Mouse (Mus musculus): ENCODE results near the gene Selplg. TPM values are rescaled to one million over a fixed set of nuclear protein-coding genes. Genes with fewer than 3 reads are reported as not detected.
A peak's percentile ranks its signal among the peaks of the same experiment; 100 is the strongest.

Selplg gene
- 4.1 and 16.3 TPM in 2 replicates for total RNA-seq (2021)
- long read RNA-seq, experiment 1, partial matches to known transcripts, result 0 of 5 reads
- long read RNA-seq, experiment 1, other reads (novel, unspliced or antisense), result 1 of 5 reads
- long read RNA-seq, experiment 2, partial matches to known transcripts, result 0 of 4 reads
- long read RNA-seq, experiment 2, other reads (novel, unspliced or antisense), result 4 of 4 reads

- DNase-seq, result no peak
Observed at GRCm38 (mm10) chr5:113832490-113832901, at the start of gene Selplg. TSS of gene Selplg (minus strand) at chr5:113832644.

- DNase-seq, result no peak
Observed at GRCm38 (mm10) chr5:113881136-113881535, 48.7 kb upstream of the Selplg start.

- no peak for DNase-seq
Observed at GRCm38 (mm10) chr5:113878943-113879617, 46.6 kb upstream of the Selplg start.

GRCm38 (mm10) chr5:113877565-113877964, 45.1 kb upstream of the Selplg start:
- DNase-seq, result no peak

- DNase-seq, result no peak
Observed at GRCm38 (mm10) chr5:113876176-113876575, 43.7 kb upstream of the Selplg start.

- no peak for DNase-seq
Observed at GRCm38 (mm10) chr5:113875625-113876024, 43.2 kb upstream of the Selplg start.

- DNase-seq, result no peak
Observed at GRCm38 (mm10) chr5:113874063-113875024, 41.9 kb upstream of the Selplg start.

- peak; percentile 89 for DNase-seq
Observed at GRCm38 (mm10) chr5:113872936-113873912, 40.8 kb upstream of the Selplg start.

GRCm38 (mm10) chr5:113871903-113872548, 39.6 kb upstream of the Selplg start:
- DNase-seq, result no peak

- peak; percentile 40 for DNase-seq
Observed at GRCm38 (mm10) chr5:113870393-113871040, 38.1 kb upstream of the Selplg start.

GRCm38 (mm10) chr5:113869132-113869531, 36.7 kb upstream of the Selplg start:
- peak; percentile 80 for DNase-seq

GRCm38 (mm10) chr5:113864992-113865391, 32.5 kb upstream of the Selplg start:
- no peak for DNase-seq

GRCm38 (mm10) chr5:113863994-113864393, 31.6 kb upstream of the Selplg start:
- no peak for DNase-seq

- DNase-seq, result no peak
Observed at GRCm38 (mm10) chr5:113862418-113862817, 30.0 kb upstream of the Selplg start.

GRCm38 (mm10) chr5:113861294-113861693, 28.9 kb upstream of the Selplg start:
- peak; percentile 46 for DNase-seq

- peak; percentile 56 for DNase-seq
Observed at GRCm38 (mm10) chr5:113858971-113859370, 26.5 kb upstream of the Selplg start.

- DNase-seq, result no peak
Observed at GRCm38 (mm10) chr5:113858550-113858949, 26.1 kb upstream of the Selplg start.

GRCm38 (mm10) chr5:113857631-113858030, 25.2 kb upstream of the Selplg start:
- peak; percentile 42 for DNase-seq

- DNase-seq, result no peak
Observed at GRCm38 (mm10) chr5:113856631-113857030, 24.2 kb upstream of the Selplg start.

- DNase-seq, result peak; percentile 67
Observed at GRCm38 (mm10) chr5:113855696-113856095, 23.3 kb upstream of the Selplg start.
